Mouse (Mus musculus): ENCODE measurements around the gene Rassf10. TPM values are rescaled to one million over a fixed set of nuclear protein-coding genes. Genes with fewer than 3 reads are reported as not detected.

The Rassf10 gene
- 2.3 and 2.4 TPM in 2 replicates for polyA plus RNA-seq (2015; fragmentation: Nextera tagmentation; extraction: Ambion mirVana)

DNA sequence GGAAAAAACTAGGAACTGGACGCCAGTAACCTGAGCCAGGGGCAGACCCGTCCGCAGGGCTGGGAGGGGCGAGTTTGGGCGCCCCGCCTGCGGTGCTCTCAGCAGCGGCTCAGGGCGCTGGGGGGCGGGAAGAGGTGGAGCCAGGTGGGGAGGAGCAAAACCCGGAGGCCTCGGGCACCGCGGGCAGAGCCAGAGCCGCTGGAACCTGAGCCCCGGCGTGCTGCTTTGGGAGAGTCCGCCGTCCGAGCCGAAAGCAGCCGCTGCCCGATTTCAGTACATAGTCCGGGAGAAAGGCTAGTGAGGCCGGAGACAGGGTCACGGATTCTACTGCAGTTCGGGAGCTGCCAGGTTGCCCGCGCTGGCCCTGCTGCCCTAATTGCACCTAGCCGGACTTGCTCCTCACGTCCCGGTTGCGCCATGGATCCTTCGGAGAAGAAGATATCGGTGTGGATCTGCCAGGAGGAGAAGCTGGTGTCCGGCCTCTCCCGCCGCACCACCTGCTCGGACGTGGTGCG, at the start of gene Rassf10:
Gene Rassf10 (plus strand): TSS at position 186 of the 515 bp plus-strand sequence.
- Histone ChIP-seq H3K9ac (replicated peaks) (peak within 1 kb of the TSS; percentile 50), H3K4me1 (peaks cover 27% of the 10 kb centered on the region), H3K9me3 (no peaks in the 10 kb centered on the region), H3K4me2 (replicated peaks) (peak within 1 kb of the TSS; percentile 95), H3K4me3 (peak within 1 kb of the TSS; percentile 51), H3K27ac (replicated peaks) (no peak within 1 kb of the TSS), H3K27me3 (peaks cover 37% of the 10 kb centered on the region), H3K36me3 (no peaks in the 10 kb centered on the region)
- peak; percentile 75 for ATAC-seq (replicated peaks)
- WGBS: under 1% methylated on average over 41 of the region's 41 CpGs

DNA sequence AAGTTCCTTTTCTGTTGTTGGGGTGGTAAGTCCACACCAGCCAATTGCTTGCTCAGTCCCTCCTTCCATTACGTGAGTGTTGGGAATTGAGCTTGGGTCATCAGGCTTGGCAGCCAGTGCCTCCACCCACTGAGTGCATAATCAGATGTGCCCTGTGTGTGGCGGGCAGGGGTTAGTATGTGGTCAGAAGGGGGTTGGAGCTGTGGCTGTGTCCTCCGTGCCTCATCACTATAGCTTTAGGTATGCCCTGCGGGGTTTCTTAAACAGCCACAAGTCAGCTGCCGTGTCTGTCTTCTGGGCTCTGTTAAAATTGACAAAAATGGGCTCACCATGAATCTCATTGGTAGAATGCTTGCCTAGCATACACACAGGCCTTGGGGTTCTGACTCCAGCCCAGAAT, 46.9 kb upstream of the Rassf10 start:
- WGBS: 86% methylated on average over 5 of the region's 5 CpGs
- Histone ChIP-seq H3K27ac (replicated peaks) (no peak overlapping the region), H3K4me2 (replicated peaks) (no peak overlapping the region), H3K36me3 (no peaks in the 10 kb centered on the region), H3K27me3 (no peaks in the 10 kb centered on the region), H3K4me3 (no peak overlapping the region), H3K9ac (replicated peaks) (no peak overlapping the region), H3K9me3 (no peaks in the 10 kb centered on the region), H3K4me1 (peaks cover 8% of the 10 kb centered on the region)
- ATAC-seq (replicated peaks): no peak

- ATAC-seq (replicated peaks): no peak
- H3K27ac ChIP-seq (replicated peaks): no peak overlapping the region
- whole genome bisulfite sequencing: 95% methylated on average over 2 of the region's 2 CpGs
Observed at GRCm38 (mm10) chr7:112907468-112907867, 46.3 kb upstream of the Rassf10 start.

DNA sequence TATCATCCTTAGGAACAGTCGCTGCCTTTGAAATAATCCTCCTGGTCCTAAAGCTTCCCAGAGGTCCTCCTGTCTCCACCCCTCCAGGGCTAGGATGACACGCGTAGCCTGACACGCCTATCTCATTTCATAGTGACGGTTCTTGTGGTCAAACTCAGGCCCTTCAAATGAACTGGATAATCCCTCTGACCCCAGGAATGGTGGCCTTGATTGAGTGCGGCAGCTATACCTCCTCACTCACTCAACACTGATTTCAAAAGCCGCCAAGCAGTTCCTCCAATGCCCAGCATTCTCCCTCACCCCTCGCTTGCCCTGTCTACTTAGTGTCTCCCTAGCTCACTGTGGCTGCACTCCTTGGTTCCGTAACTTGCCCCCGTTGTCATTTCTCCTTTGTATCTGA, 44.6 kb upstream of the Rassf10 start:
- Histone ChIP-seq H3K4me3 (no peak overlapping the region), H3K9me3 (no peaks in the 10 kb centered on the region), H3K27ac (replicated peaks) (no peak overlapping the region), H3K9ac (replicated peaks) (no peak overlapping the region), H3K27me3 (no peaks in the 10 kb centered on the region), H3K4me1 (no peaks in the 10 kb centered on the region), H3K4me2 (replicated peaks) (no peak overlapping the region), H3K36me3 (no peaks in the 10 kb centered on the region)
- ATAC-seq (replicated peaks): no peak
- WGBS: 89% methylated on average over 10 of the region's 10 CpGs

More at GRCm38 (mm10) chr7:112907468-112907867, 46.3 kb upstream of the Rassf10 start:
- Histone ChIP-seq H3K9ac (replicated peaks) (no peak overlapping the region), H3K9me3 (no peaks in the 10 kb centered on the region), H3K36me3 (no peaks in the 10 kb centered on the region), H3K4me1 (peaks cover 8% of the 10 kb centered on the region), H3K4me3 (no peak overlapping the region), H3K27me3 (no peaks in the 10 kb centered on the region), H3K4me2 (replicated peaks) (no peak overlapping the region)

DNA sequence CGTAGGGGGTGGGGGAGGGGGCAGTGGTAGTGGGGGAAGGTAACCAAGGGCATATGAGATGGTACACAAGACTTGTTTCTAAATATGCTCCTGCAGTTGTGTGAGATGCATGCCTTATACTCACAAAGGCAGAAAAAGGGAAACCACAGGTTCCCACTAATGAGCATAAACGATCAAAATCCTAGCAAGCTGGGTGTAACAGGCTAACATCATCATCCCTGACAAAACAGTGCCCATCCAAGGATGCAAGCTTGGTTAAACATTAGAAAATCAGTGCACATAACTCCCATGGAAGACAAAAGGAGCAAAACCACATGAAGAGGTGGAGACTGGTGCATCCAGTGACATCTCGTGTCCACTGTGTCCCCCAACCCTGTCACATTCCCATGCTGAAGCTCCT, 40.8 kb upstream of the Rassf10 start:
- H3K9me3 ChIP-seq: no peaks in the 10 kb centered on the region
- H3K27ac ChIP-seq (replicated peaks): no peak overlapping the region
- no peaks in the 10 kb centered on the region for H3K36me3 ChIP-seq
- no peaks in the 10 kb centered on the region for H3K4me1 ChIP-seq
- H3K4me3 ChIP-seq: no peak overlapping the region
- no peaks in the 10 kb centered on the region for H3K27me3 ChIP-seq
- no peak for ATAC-seq (replicated peaks)
- H3K9ac ChIP-seq (replicated peaks): no peak overlapping the region
- no peak overlapping the region for H3K4me2 ChIP-seq (replicated peaks)
- WGBS: 76% methylated on average over 3 of the region's 3 CpGs

GRCm38 (mm10) chr7:112915571-112915970, 38.2 kb upstream of the Rassf10 start:
- Histone ChIP-seq H3K36me3 (no peaks in the 10 kb centered on the region), H3K27me3 (no peaks in the 10 kb centered on the region), H3K4me3 (no peak overlapping the region), H3K9ac (replicated peaks) (no peak overlapping the region), H3K4me2 (replicated peaks) (no peak overlapping the region), H3K4me1 (peaks cover 8% of the 10 kb centered on the region), H3K27ac (replicated peaks) (no peak overlapping the region), H3K9me3 (no peaks in the 10 kb centered on the region)
- no peak for ATAC-seq (replicated peaks)
- WGBS: 65% methylated on average over 4 of the region's 4 CpGs

DNA sequence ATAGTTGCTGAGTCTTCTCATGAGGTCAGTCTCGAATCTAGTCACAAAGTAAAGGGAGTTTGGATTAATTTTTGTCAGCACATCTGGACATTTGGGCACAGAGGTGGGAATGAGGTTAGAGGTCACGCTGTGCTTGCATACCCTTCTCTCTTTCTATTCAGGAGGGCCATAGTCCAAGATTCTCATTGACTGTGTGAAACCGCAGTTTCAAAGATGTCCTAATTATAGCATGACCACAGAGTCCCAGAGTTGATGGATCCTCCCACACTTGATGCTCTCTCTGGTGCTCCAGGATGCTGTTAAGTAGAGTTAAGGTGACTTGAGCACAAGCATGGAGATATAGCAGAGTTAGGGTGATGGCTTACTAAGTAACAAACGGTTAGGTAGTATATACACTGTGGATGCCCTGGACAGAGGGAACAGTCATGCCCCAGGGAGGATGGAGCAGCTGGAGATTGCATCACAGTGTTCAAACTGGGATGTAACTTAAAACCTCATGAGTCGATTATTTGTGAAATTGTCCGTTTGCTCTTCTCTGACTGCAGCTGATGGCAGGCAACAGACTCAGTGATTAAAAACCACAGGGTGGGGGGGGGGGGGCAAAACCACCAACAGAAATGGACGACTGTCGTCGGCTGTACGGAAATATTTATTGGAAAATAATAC, 36.0 kb upstream of the Rassf10 start:
- Histone ChIP-seq H3K27ac (replicated peaks) (no peak overlapping the region), H3K9me3 (no peaks in the 10 kb centered on the region), H3K4me3 (no peak overlapping the region), H3K9ac (replicated peaks) (no peak overlapping the region), H3K4me1 (peaks cover 13% of the 10 kb centered on the region), H3K4me2 (replicated peaks) (no peak overlapping the region), H3K27me3 (no peaks in the 10 kb centered on the region), H3K36me3 (no peaks in the 10 kb centered on the region)
- no peak for ATAC-seq (replicated peaks)
- 62% methylated on average over 10 of the region's 10 CpGs for WGBS

DNA sequence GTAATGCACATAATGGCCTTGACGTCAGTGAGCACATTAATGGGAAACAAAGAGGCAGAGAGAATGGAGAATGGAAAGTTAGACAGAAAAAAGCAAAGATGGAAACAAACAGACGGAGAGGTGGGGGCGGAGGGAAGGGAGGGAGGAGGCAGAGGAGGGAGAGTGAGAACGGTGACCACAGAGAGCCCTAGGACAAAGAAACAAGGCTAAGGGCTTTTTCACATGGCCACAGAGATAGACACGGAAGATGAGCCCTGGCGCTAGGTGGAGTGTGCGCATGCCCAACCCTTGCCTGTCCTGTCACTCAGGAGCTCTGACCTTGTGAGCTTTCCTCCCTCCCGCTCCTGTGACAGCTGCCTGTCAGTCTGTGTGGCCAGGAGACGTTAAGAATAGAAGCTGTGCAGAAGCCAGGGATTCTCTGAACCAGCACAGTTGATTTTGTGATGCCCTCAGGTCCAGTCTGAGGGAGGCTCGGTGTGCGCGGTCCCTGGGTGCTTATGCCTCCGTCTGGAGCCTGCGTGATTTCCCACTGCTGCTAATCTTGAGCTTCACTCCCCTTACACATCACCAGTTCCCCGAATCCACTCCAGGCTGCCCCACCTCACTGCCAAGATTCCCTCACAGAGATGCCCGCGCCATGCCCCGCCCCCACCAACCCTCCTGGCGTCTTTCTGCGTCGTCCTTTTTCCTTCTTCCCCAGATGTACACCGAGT, 35.3 kb upstream of the Rassf10 start:
- no peaks in the 10 kb centered on the region for H3K27me3 ChIP-seq
- WGBS: 56% methylated on average over 22 of the region's 22 CpGs
- H3K4me3 ChIP-seq: no peak overlapping the region
- ATAC-seq (replicated peaks): no peak; the same call in 1 of the 2 replicates
- peaks cover 17% of the 10 kb centered on the region for H3K4me1 ChIP-seq
- H3K9me3 ChIP-seq: no peaks in the 10 kb centered on the region
- H3K27ac ChIP-seq (replicated peaks): no peak overlapping the region
- no peak overlapping the region for H3K9ac ChIP-seq (replicated peaks)
- H3K4me2 ChIP-seq (replicated peaks): 0 out of 2 replicates have a peak overlapping the region, but pooled peaks have one; percentile 16
- no peaks in the 10 kb centered on the region for H3K36me3 ChIP-seq

- no peak overlapping the region for H3K4me3 ChIP-seq
- H3K27me3 ChIP-seq: no peaks in the 10 kb centered on the region
- H3K4me2 ChIP-seq (replicated peaks): no peak overlapping the region
- 2% methylated on average over 4 of the region's 4 CpGs for WGBS
- no peak overlapping the region for H3K27ac ChIP-seq (replicated peaks)
- no peaks in the 10 kb centered on the region for H3K9me3 ChIP-seq
- H3K36me3 ChIP-seq: no peaks in the 10 kb centered on the region
- ATAC-seq (replicated peaks): 0 out of 2 replicates have a peak, but pooled peaks have one; percentile 36
- H3K4me1 ChIP-seq: peaks cover 17% of the 10 kb centered on the region
- H3K9ac ChIP-seq (replicated peaks): no peak overlapping the region
Observed at GRCm38 (mm10) chr7:112919845-112920244, 33.9 kb upstream of the Rassf10 start.

DNA sequence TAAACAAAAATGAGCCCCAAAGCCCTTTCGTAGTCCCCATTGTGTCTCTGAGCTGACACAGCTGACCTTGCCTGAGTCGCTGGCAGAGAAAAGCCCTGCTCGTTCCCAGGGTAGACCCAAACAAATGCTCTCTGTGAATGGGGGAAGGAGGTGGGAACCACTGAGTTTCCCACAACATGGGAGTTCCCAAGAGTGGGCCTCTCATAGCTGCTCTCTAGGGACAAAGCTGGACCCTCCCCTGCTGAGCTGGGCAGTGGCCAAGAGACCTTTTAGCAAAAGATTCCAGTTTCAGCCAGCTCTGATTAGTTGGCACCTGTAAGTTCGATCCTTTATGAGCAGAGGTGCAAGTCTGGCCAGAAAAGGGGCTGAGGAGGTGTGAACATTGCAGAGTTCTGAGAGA, 31.0 kb upstream of the Rassf10 start:
- no peak overlapping the region for H3K4me2 ChIP-seq (replicated peaks)
- WGBS: 8% methylated on average over 4 of the region's 4 CpGs
- no peaks in the 10 kb centered on the region for H3K36me3 ChIP-seq
- H3K4me1 ChIP-seq: peaks cover 17% of the 10 kb centered on the region
- no peak; the same call in 1 of the 2 replicates for ATAC-seq (replicated peaks)
- H3K9me3 ChIP-seq: no peaks in the 10 kb centered on the region
- no peak overlapping the region for H3K9ac ChIP-seq (replicated peaks)
- no peaks in the 10 kb centered on the region for H3K27me3 ChIP-seq
- H3K4me3 ChIP-seq: no peak overlapping the region
- H3K27ac ChIP-seq (replicated peaks): no peak overlapping the region

DNA sequence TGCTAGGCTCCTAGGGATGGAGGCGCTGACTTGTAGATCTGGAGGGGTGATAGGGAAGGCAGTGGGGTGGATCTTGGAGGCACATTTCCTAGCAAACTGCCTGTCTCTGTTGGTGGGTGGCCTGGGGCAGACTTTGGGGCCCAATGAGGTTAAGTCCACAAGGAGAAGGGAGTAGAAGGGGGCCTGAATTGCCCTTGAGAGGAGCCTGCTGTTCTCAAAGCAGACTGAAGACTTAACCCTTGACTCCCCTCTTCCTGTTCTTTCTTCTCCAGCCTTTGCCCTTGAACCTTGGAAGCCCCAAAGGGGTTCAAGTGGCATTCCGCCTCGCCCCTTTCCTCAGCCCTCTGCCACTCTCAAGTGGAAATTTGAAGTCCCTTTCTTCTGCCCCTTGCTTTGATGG, 30.1 kb upstream of the Rassf10 start:
- Histone ChIP-seq H3K27me3 (no peaks in the 10 kb centered on the region), H3K4me3 (no peak overlapping the region), H3K36me3 (no peaks in the 10 kb centered on the region), H3K9ac (replicated peaks) (no peak overlapping the region), H3K9me3 (no peaks in the 10 kb centered on the region), H3K4me2 (replicated peaks) (no peak overlapping the region), H3K4me1 (peaks cover 12% of the 10 kb centered on the region), H3K27ac (replicated peaks) (no peak overlapping the region)
- ATAC-seq (replicated peaks): no peak
- 79% methylated on average over 3 of the region's 3 CpGs for whole genome bisulfite sequencing

DNA sequence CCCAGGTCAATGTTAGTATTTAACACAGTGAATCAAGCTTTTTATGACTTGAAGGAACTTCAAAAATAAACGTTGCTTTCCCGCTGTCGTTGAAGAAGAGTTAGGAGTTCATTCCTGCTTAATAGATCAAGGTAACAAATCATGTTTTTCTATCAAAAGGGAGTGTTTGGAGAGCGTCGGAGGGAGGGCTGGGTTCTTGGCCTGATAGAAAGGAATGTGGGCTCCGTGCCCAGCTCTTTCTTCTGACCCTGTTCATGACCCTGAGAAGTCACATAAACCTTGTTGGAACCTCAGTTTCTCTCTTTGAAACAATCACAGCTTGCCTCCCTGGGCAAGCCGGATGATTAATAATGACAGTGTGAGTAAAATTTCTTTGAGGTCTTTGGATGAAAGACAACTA, 23.1 kb upstream of the Rassf10 start:
- Histone ChIP-seq H3K4me2 (replicated peaks) (no peak overlapping the region), H3K4me1 (no peaks in the 10 kb centered on the region), H3K4me3 (no peak overlapping the region), H3K27ac (replicated peaks) (no peak overlapping the region), H3K9ac (replicated peaks) (no peak overlapping the region), H3K36me3 (no peaks in the 10 kb centered on the region), H3K27me3 (no peaks in the 10 kb centered on the region), H3K9me3 (no peaks in the 10 kb centered on the region)
- 52% methylated on average over 7 of the region's 7 CpGs for WGBS
- no peak for ATAC-seq (replicated peaks)

Measured in forebrain, embryonic 15.5 days (tissue).